Mouse (Mus musculus) monocyte, adult 2 months (primary cell): ENCODE results near the gene Aaas.
"Not testable (repeated sequence)": the region's sequence is repeated elsewhere in the genome, so short reads cannot be mapped to it uniquely, and the experiment has no call there.

Experiments used
- DNase-seq, 2 experiments: peaks; one replicate each; pipeline ENCODE4 v3.0.0; 2022; ENCODE audit warnings: low spot score in 2 of 2, low read depth in 1 of 2

Aaas gene

GRCm38 (mm10) chr15:102356501-102357325 lies 6.1 kb upstream of the Aaas start:
- DNase-seq: no peak

- DNase-seq: no peak
Measured at GRCm38 (mm10) chr15:102355871-102356441, 5.4 kb upstream of the Aaas start.

GRCm38 (mm10) chr15:102355134-102355870 lies 4.7 kb upstream of the Aaas start:
- DNase-seq: no peak

GRCm38 (mm10) chr15:102353986-102354385 lies 3.4 kb upstream of the Aaas start:
- DNase-seq: no peak

GRCm38 (mm10) chr15:102352177-102352576 lies 1.6 kb upstream of the Aaas start:
- no peak for DNase-seq

- no peak for DNase-seq
Measured at GRCm38 (mm10) chr15:102350942-102351291, 346 bp upstream of the Aaas start.

- DNase-seq: no peak
Measured at GRCm38 (mm10) chr15:102346444-102346843, 4.1 kb downstream of the Aaas start.

- DNase-seq: no peak
Measured at GRCm38 (mm10) chr15:102344490-102344889, 6.1 kb downstream of the Aaas start.

- no peak for DNase-seq
Measured at GRCm38 (mm10) chr15:102341580-102341979, 9.0 kb downstream of the Aaas start.

- DNase-seq: no peak
Measured at GRCm38 (mm10) chr15:102339612-102340011, 11.0 kb downstream of the Aaas start.

GRCm38 (mm10) chr15:102336946-102337345 lies 13.6 kb downstream of the Aaas start:
- DNase-seq: no peak

- not testable (repeated sequence) for DNase-seq
Measured at GRCm38 (mm10) chr15:102335925-102336324, 14.6 kb downstream of the Aaas start.

- DNase-seq: no peak
Measured at GRCm38 (mm10) chr15:102335254-102335653, 15.3 kb downstream of the Aaas start.

- peak; percentile 46 to 76 for DNase-seq
Measured at GRCm38 (mm10) chr15:102331610-102332015, 19.0 kb downstream of the Aaas start, which contains the start of gene Myg1. Gene Myg1, plus strand, starts transcription at chr15:102331709.

- no peak for DNase-seq
Measured at GRCm38 (mm10) chr15:102326892-102327291, 23.7 kb downstream of the Aaas start.

- DNase-seq: peak; percentile 50 to 69
Measured at GRCm38 (mm10) chr15:102326022-102326576, 24.5 kb downstream of the Aaas start, which contains the start of gene Pfdn5. Gene Pfdn5, plus strand, starts transcription at chr15:102326116.

GRCm38 (mm10) chr15:102324654-102325473 lies 25.7 kb downstream of the Aaas start:
- no peak for DNase-seq

GRCm38 (mm10) chr15:102316263-102316662 lies 34.3 kb downstream of the Aaas start:
- peak; percentile 21 to 56 for DNase-seq

GRCm38 (mm10) chr15:102315292-102315691 lies 35.3 kb downstream of the Aaas start:
- DNase-seq: no peak

GRCm38 (mm10) chr15:102311489-102311888 lies 39.1 kb downstream of the Aaas start:
- DNase-seq: no peak
